Mouse (Mus musculus): ENCODE results near the gene Gm38100.

Gene Gm38100

GRCm38 (mm10) chr1:175967004-175967745, 47.0 kb downstream of the Gm38100 start:
- no peak for DNase-seq (ENCODE audit: low read depth, low spot score)

GRCm38 (mm10) chr1:175970710-175971109, 50.6 kb downstream of the Gm38100 start:
- no peak for DNase-seq (ENCODE audit: low read depth, low spot score)
